Mouse (Mus musculus): ENCODE measurements around the gene Agk. TPM values are rescaled to one million over a fixed set of nuclear protein-coding genes. Genes with fewer than 3 reads are reported as not detected.

Agk gene
- polyA plus RNA-seq (2014; fragmentation: Nextera tagmentation; extraction: Ambion mirVana): 42.3 and 44.0 TPM in 2 replicates

GRCm38 (mm10) chr6:40324897-40325841 lies at the start of gene Agk:
Gene Agk (plus strand): TSS chr6:40325172.
- Histone ChIP-seq H3K9ac (ENCODE audit: low read length) (peak within 1 kb of the TSS; percentile 95), H3K4me2 (ENCODE audit: low read depth) (peak within 1 kb of the TSS; percentile 41), H3K4me3 (ENCODE audit: low read depth, low read length) (peak within 1 kb of the TSS; percentile 61), H3K36me3 (ENCODE audit: control insufficient read depth, insufficient read depth, low read length) (no peaks in the 10 kb centered on the region), H3K27ac (ENCODE audit: low read depth, low read length) (peak within 1 kb of the TSS; percentile 85), H3K27me3 (ENCODE audit: control insufficient read depth, insufficient read depth, low read length) (no peaks in the 10 kb centered on the region), H3K4me1 (ENCODE audit: control insufficient read depth, insufficient read depth, low read length) (no peaks in the 10 kb centered on the region; the same call in 1 of the 2 replicates), H3K9me3 (ENCODE audit: control insufficient read depth, low read length) (no peaks in the 10 kb centered on the region)
- WGBS: 2% methylated on average over 52 of the region's 52 CpGs
- peak; percentile 87 for DNase-seq (ENCODE audit: low spot score)
- ATAC-seq (ENCODE audit: insufficient read depth, low FRiP score, low TSS enrichment): peak; percentile 93

- no peaks in the 10 kb centered on the region for H3K36me3 ChIP-seq (ENCODE audit: control insufficient read depth, insufficient read depth, low read length)
- H3K4me2 ChIP-seq (ENCODE audit: low read depth): no peak overlapping the region
- H3K27me3 ChIP-seq (ENCODE audit: control insufficient read depth, insufficient read depth, low read length): no peaks in the 10 kb centered on the region
- no peak overlapping the region for H3K9ac ChIP-seq (ENCODE audit: low read length)
- no peak for DNase-seq (ENCODE audit: low spot score)
- no peak overlapping the region for H3K4me3 ChIP-seq (ENCODE audit: low read depth, low read length)
- 81% methylated on average over 5 of the region's 5 CpGs for WGBS
- no peak for ATAC-seq (ENCODE audit: insufficient read depth, low FRiP score, low TSS enrichment)
- no peaks in the 10 kb centered on the region for H3K9me3 ChIP-seq (ENCODE audit: control insufficient read depth, low read length)
- H3K4me1 ChIP-seq (ENCODE audit: control insufficient read depth, insufficient read depth, low read length): no peaks in the 10 kb centered on the region
- H3K27ac ChIP-seq (ENCODE audit: low read depth, low read length): no peak overlapping the region
Measured at GRCm38 (mm10) chr6:40300707-40301106, 24.3 kb upstream of the Agk start.

GRCm38 (mm10) chr6:40303379-40303778 lies 21.6 kb upstream of the Agk start:
- ATAC-seq (ENCODE audit: insufficient read depth, low FRiP score, low TSS enrichment) (no peak), DNase-seq (ENCODE audit: low spot score) (peak; percentile 58)
- Histone ChIP-seq H3K36me3 (ENCODE audit: control insufficient read depth, insufficient read depth, low read length) (no peaks in the 10 kb centered on the region), H3K27ac (ENCODE audit: low read depth, low read length) (no peak overlapping the region), H3K4me1 (ENCODE audit: control insufficient read depth, insufficient read depth, low read length) (no peaks in the 10 kb centered on the region), H3K4me3 (ENCODE audit: low read depth, low read length) (no peak overlapping the region), H3K9ac (ENCODE audit: low read length) (no peak overlapping the region), H3K9me3 (ENCODE audit: control insufficient read depth, low read length) (no peaks in the 10 kb centered on the region), H3K27me3 (ENCODE audit: control insufficient read depth, insufficient read depth, low read length) (no peaks in the 10 kb centered on the region), H3K4me2 (ENCODE audit: low read depth) (no peak overlapping the region)
- WGBS: 18% methylated on average over 6 of the region's 6 CpGs

- Histone ChIP-seq H3K4me1 (ENCODE audit: control insufficient read depth, insufficient read depth, low read length) (no peaks in the 10 kb centered on the region), H3K27ac (ENCODE audit: low read depth, low read length) (no peak overlapping the region), H3K27me3 (ENCODE audit: control insufficient read depth, insufficient read depth, low read length) (no peaks in the 10 kb centered on the region), H3K9ac (ENCODE audit: low read length) (no peak overlapping the region), H3K36me3 (ENCODE audit: control insufficient read depth, insufficient read depth, low read length) (no peaks in the 10 kb centered on the region), H3K4me2 (ENCODE audit: low read depth) (no peak overlapping the region), H3K4me3 (ENCODE audit: low read depth, low read length) (no peak overlapping the region), H3K9me3 (ENCODE audit: control insufficient read depth, low read length) (no peaks in the 10 kb centered on the region)
- DNase-seq (ENCODE audit: low spot score) (no peak), ATAC-seq (ENCODE audit: insufficient read depth, low FRiP score, low TSS enrichment) (no peak)
Measured at GRCm38 (mm10) chr6:40304972-40305371, 20.0 kb upstream of the Agk start.

- DNase-seq (ENCODE audit: low spot score): no peak
- no peak; the same call in 1 of the 2 replicates for ATAC-seq (ENCODE audit: insufficient read depth, low FRiP score, low TSS enrichment)
- no peak overlapping the region for H3K9ac ChIP-seq (ENCODE audit: low read length)
- 0 out of 2 replicates have a peak overlapping the region, but pooled peaks have one; percentile 61 for H3K4me3 ChIP-seq (ENCODE audit: low read depth, low read length)
- H3K27ac ChIP-seq (ENCODE audit: low read depth, low read length): no peak overlapping the region
- WGBS: 92% methylated on average over 8 of the region's 8 CpGs
- no peaks in the 10 kb centered on the region; the same call in 1 of the 2 replicates for H3K4me1 ChIP-seq (ENCODE audit: control insufficient read depth, insufficient read depth, low read length)
- H3K27me3 ChIP-seq (ENCODE audit: control insufficient read depth, insufficient read depth, low read length): no peaks in the 10 kb centered on the region
- H3K9me3 ChIP-seq (ENCODE audit: control insufficient read depth, low read length): no peaks in the 10 kb centered on the region
- H3K4me2 ChIP-seq (ENCODE audit: low read depth): no peak overlapping the region
- H3K36me3 ChIP-seq (ENCODE audit: control insufficient read depth, insufficient read depth, low read length): no peaks in the 10 kb centered on the region
Measured at GRCm38 (mm10) chr6:40326341-40326740, 1.4 kb downstream of the Agk start.

GRCm38 (mm10) chr6:40333497-40333896 lies 8.5 kb downstream of the Agk start:
- H3K9ac ChIP-seq (ENCODE audit: low read length): no peak overlapping the region
- WGBS: 79% methylated on average over 2 of the region's 2 CpGs
- H3K27ac ChIP-seq (ENCODE audit: low read depth, low read length): no peak overlapping the region
- H3K9me3 ChIP-seq (ENCODE audit: control insufficient read depth, low read length): no peaks in the 10 kb centered on the region
- no peak overlapping the region for H3K4me2 ChIP-seq (ENCODE audit: low read depth)
- no peaks in the 10 kb centered on the region for H3K4me1 ChIP-seq (ENCODE audit: control insufficient read depth, insufficient read depth, low read length)
- no peak overlapping the region for H3K4me3 ChIP-seq (ENCODE audit: low read depth, low read length)
- ATAC-seq (ENCODE audit: insufficient read depth, low FRiP score, low TSS enrichment): no peak
- no peaks in the 10 kb centered on the region for H3K27me3 ChIP-seq (ENCODE audit: control insufficient read depth, insufficient read depth, low read length)
- DNase-seq (ENCODE audit: low spot score): no peak
- no peaks in the 10 kb centered on the region; the same call in 1 of the 2 replicates for H3K36me3 ChIP-seq (ENCODE audit: control insufficient read depth, insufficient read depth, low read length)

GRCm38 (mm10) chr6:40336735-40337731 lies 12.1 kb downstream of the Agk start:
- 90% methylated on average over 6 of the region's 6 CpGs for WGBS
- DNase-seq (ENCODE audit: low spot score) (no peak), ATAC-seq (ENCODE audit: insufficient read depth, low FRiP score, low TSS enrichment) (no peak)
- no peak overlapping the region for H3K9ac ChIP-seq (ENCODE audit: low read length)
- H3K9me3 ChIP-seq (ENCODE audit: control insufficient read depth, low read length): no peaks in the 10 kb centered on the region
- no peaks in the 10 kb centered on the region for H3K27me3 ChIP-seq (ENCODE audit: control insufficient read depth, insufficient read depth, low read length)
- H3K4me1 ChIP-seq (ENCODE audit: control insufficient read depth, insufficient read depth, low read length): no peaks in the 10 kb centered on the region
- no peak overlapping the region for H3K4me3 ChIP-seq (ENCODE audit: low read depth, low read length)
- H3K4me2 ChIP-seq (ENCODE audit: low read depth): no peak overlapping the region
- no peak overlapping the region for H3K27ac ChIP-seq (ENCODE audit: low read depth, low read length)
- H3K36me3 ChIP-seq (ENCODE audit: control insufficient read depth, insufficient read depth, low read length): no peaks in the 10 kb centered on the region; the same call in 1 of the 2 replicates

GRCm38 (mm10) chr6:40346959-40347771 lies 22.2 kb downstream of the Agk start:
- DNase-seq (ENCODE audit: low spot score): no peak
- H3K4me2 ChIP-seq (ENCODE audit: low read depth): no peak overlapping the region
- WGBS: 89% methylated on average over 10 of the region's 10 CpGs

More at GRCm38 (mm10) chr6:40346959-40347771, 22.2 kb downstream of the Agk start:
- Histone ChIP-seq H3K9ac (ENCODE audit: low read length) (no peak overlapping the region), H3K27me3 (ENCODE audit: control insufficient read depth, insufficient read depth, low read length) (no peaks in the 10 kb centered on the region), H3K9me3 (ENCODE audit: control insufficient read depth, low read length) (no peaks in the 10 kb centered on the region), H3K27ac (ENCODE audit: low read depth, low read length) (no peak overlapping the region), H3K4me1 (ENCODE audit: control insufficient read depth, insufficient read depth, low read length) (no peaks in the 10 kb centered on the region), H3K36me3 (ENCODE audit: control insufficient read depth, insufficient read depth, low read length) (no peaks in the 10 kb centered on the region), H3K4me3 (ENCODE audit: low read depth, low read length) (no peak overlapping the region)
- ATAC-seq (ENCODE audit: insufficient read depth, low FRiP score, low TSS enrichment): no peak
